Mouse (Mus musculus) brain, embryonic 14.5 days (tissue): ENCODE data around the gene Klhl21.

ENCODE experiments used
- CTCF ChIP-seq: fragments of 200-500 bp; IDR thresholded peaks from 2 replicates; pipeline ENCODE4 v1.5.1; 2012; ENCODE audit warnings: inconsistent platforms, mild to moderate bottlenecking, moderate library complexity, borderline replicate concordance; ENCODE audit not compliant: insufficient read depth, insufficient read length; ENCODE audit errors: extremely low read depth
- POLR2A ChIP-seq: fragments of 200-500 bp; IDR thresholded peaks from 2 replicates; pipeline ENCODE4 v1.6.1; 2012; ENCODE audit warnings: mild to moderate bottlenecking, inconsistent platforms, borderline replicate concordance; ENCODE audit not compliant: poor library complexity, insufficient read depth, insufficient read length, severe bottlenecking; ENCODE audit errors: extremely low read depth

- TF ChIP-seq CTCF (no peak), POLR2A (no peak)
Measured at GRCm38 (mm10) chr4:152007481-152008147, 989 bp upstream of the Klhl21 start.
